Mouse (Mus musculus): ENCODE measurements around the gene Olfr794. TPM values are rescaled to one million over a fixed set of nuclear protein-coding genes. Genes with fewer than 3 reads are reported as not detected.

Olfr794 gene
- polyA plus RNA-seq (2015; fragmentation: Nextera tagmentation; extraction: Ambion mirVana), result not detected in 2 replicates

GRCm38 (mm10) chr10:129567355-129567754 lies at the start of gene Olfr794:
Olfr794 (plus strand) TSS chr10:129567655.
- Histone ChIP-seq H3K27me3 (replicated peaks; ENCODE audit: insufficient read depth, low read length) (no peaks in the 10 kb centered on the region), H3K4me3 (ENCODE audit: low read depth, low read length) (no peak within 1 kb of the TSS), H3K9me3 (ENCODE audit: low read length) (no peaks in the 10 kb centered on the region), H3K27ac (ENCODE audit: low read length) (no peak within 1 kb of the TSS), H3K4me2 (replicated peaks; ENCODE audit: low read depth, low read length) (no peak within 1 kb of the TSS), H3K4me1 (ENCODE audit: insufficient read depth, low read depth, low read length) (no peaks in the 10 kb centered on the region), H3K9ac (replicated peaks; ENCODE audit: low read depth) (no peak within 1 kb of the TSS), H3K36me3 (ENCODE audit: insufficient read depth, low read length) (no peaks in the 10 kb centered on the region)
- DNase-seq (ENCODE audit: low spot score), result no peak
- no peak for ATAC-seq
- 52% methylated on average over 2 of the region's 2 CpGs for WGBS
- no peak for TF ChIP-seq EP300 (IDR thresholded peaks at IDR 0.05)

GRCm38 (mm10) chr10:129521492-129521891 lies 46.0 kb upstream of the Olfr794 start, which contains the start of gene Olfr791:
Olfr791 (plus strand) TSS chr10:129521792.
- H3K36me3 ChIP-seq (ENCODE audit: insufficient read depth, low read length), result no peaks in the 10 kb centered on the region
- H3K4me2 ChIP-seq (replicated peaks; ENCODE audit: low read depth, low read length), result no peak within 1 kb of the TSS
- H3K4me3 ChIP-seq (ENCODE audit: low read depth, low read length), result no peak within 1 kb of the TSS
- H3K9me3 ChIP-seq (ENCODE audit: low read length), result no peaks in the 10 kb centered on the region
- ATAC-seq (no peak), DNase-seq (ENCODE audit: low spot score) (no peak)
- WGBS, result 62% methylated on average over 3 of the region's 3 CpGs
- no peak for TF ChIP-seq CTCF (IDR thresholded peaks at IDR 0.05)
- TF ChIP-seq EP300 (IDR thresholded peaks at IDR 0.05), result no peak
- H3K27ac ChIP-seq (ENCODE audit: low read length), result no peak within 1 kb of the TSS
- no peaks in the 10 kb centered on the region for H3K4me1 ChIP-seq (ENCODE audit: insufficient read depth, low read depth, low read length)
- no peaks in the 10 kb centered on the region for H3K27me3 ChIP-seq (replicated peaks; ENCODE audit: insufficient read depth, low read length)
- no peak within 1 kb of the TSS for H3K9ac ChIP-seq (replicated peaks; ENCODE audit: low read depth)

GRCm38 (mm10) chr10:129538862-129539261 lies 28.6 kb upstream of the Olfr794 start, which contains the start of gene Olfr792:
Olfr792 (plus strand) TSS chr10:129539162.
- Histone ChIP-seq H3K27ac (ENCODE audit: low read length) (no peak within 1 kb of the TSS), H3K4me3 (ENCODE audit: low read depth, low read length) (no peak within 1 kb of the TSS), H3K27me3 (replicated peaks; ENCODE audit: insufficient read depth, low read length) (no peaks in the 10 kb centered on the region), H3K9me3 (ENCODE audit: low read length) (no peaks in the 10 kb centered on the region), H3K4me2 (replicated peaks; ENCODE audit: low read depth, low read length) (no peak within 1 kb of the TSS), H3K9ac (replicated peaks; ENCODE audit: low read depth) (no peak within 1 kb of the TSS), H3K36me3 (ENCODE audit: insufficient read depth, low read length) (no peaks in the 10 kb centered on the region), H3K4me1 (ENCODE audit: insufficient read depth, low read depth, low read length) (no peaks in the 10 kb centered on the region)
- no peak for DNase-seq (ENCODE audit: low spot score)
- ATAC-seq, result no peak
- TF ChIP-seq EP300 (IDR thresholded peaks at IDR 0.05) (no peak), CTCF (IDR thresholded peaks at IDR 0.05) (no peak)
- WGBS, result 76% methylated on average over 1 of the region's 1 CpGs

- no peak for ATAC-seq
- Histone ChIP-seq H3K27ac (ENCODE audit: low read length) (no peak overlapping the region), H3K36me3 (ENCODE audit: insufficient read depth, low read length) (no peaks in the 10 kb centered on the region), H3K27me3 (replicated peaks; ENCODE audit: insufficient read depth, low read length) (no peaks in the 10 kb centered on the region), H3K4me2 (replicated peaks; ENCODE audit: low read depth, low read length) (no peak overlapping the region), H3K9me3 (ENCODE audit: low read length) (no peaks in the 10 kb centered on the region), H3K4me1 (ENCODE audit: insufficient read depth, low read depth, low read length) (no peaks in the 10 kb centered on the region), H3K9ac (replicated peaks; ENCODE audit: low read depth) (no peak overlapping the region), H3K4me3 (ENCODE audit: low read depth, low read length) (no peak overlapping the region)
- no peak for DNase-seq (ENCODE audit: low spot score)
- TF ChIP-seq EP300 (IDR thresholded peaks at IDR 0.05), result no peak
- no peak for TF ChIP-seq CTCF (IDR thresholded peaks at IDR 0.05)
- 55% methylated on average over 1 of the region's 1 CpGs for WGBS
Measured at GRCm38 (mm10) chr10:129549354-129549753, 18.1 kb upstream of the Olfr794 start.

- no peak overlapping the region for H3K4me3 ChIP-seq (ENCODE audit: low read depth, low read length)
- H3K36me3 ChIP-seq (ENCODE audit: insufficient read depth, low read length), result no peaks in the 10 kb centered on the region
- H3K4me2 ChIP-seq (replicated peaks; ENCODE audit: low read depth, low read length), result no peak overlapping the region
- H3K27me3 ChIP-seq (replicated peaks; ENCODE audit: insufficient read depth, low read length), result no peaks in the 10 kb centered on the region
- no peak for ATAC-seq
- no peak for DNase-seq (ENCODE audit: low spot score)
- H3K27ac ChIP-seq (ENCODE audit: low read length), result no peak overlapping the region
- no peaks in the 10 kb centered on the region for H3K4me1 ChIP-seq (ENCODE audit: insufficient read depth, low read depth, low read length)
- no peak overlapping the region for H3K9ac ChIP-seq (replicated peaks; ENCODE audit: low read depth)
- 49% methylated on average over 1 of the region's 1 CpGs for WGBS
- no peaks in the 10 kb centered on the region for H3K9me3 ChIP-seq (ENCODE audit: low read length)
- TF ChIP-seq CTCF (IDR thresholded peaks at IDR 0.05), result no peak
- no peak for TF ChIP-seq EP300 (IDR thresholded peaks at IDR 0.05)
Measured at GRCm38 (mm10) chr10:129577066-129577465, 9.6 kb downstream of the Olfr794 start.

- H3K27me3 ChIP-seq (replicated peaks; ENCODE audit: insufficient read depth, low read length), result no peaks in the 10 kb centered on the region
- no peaks in the 10 kb centered on the region for H3K4me1 ChIP-seq (ENCODE audit: insufficient read depth, low read depth, low read length)
- no peaks in the 10 kb centered on the region for H3K9me3 ChIP-seq (ENCODE audit: low read length)
- no peaks in the 10 kb centered on the region for H3K36me3 ChIP-seq (ENCODE audit: insufficient read depth, low read length)
- H3K4me2 ChIP-seq (replicated peaks; ENCODE audit: low read depth, low read length), result no peak within 1 kb of the TSS
- TF ChIP-seq EP300 (IDR thresholded peaks at IDR 0.05) (no peak), CTCF (IDR thresholded peaks at IDR 0.05) (no peak)
- 90% methylated on average over 1 of the region's 1 CpGs for WGBS
- ATAC-seq (no peak), DNase-seq (ENCODE audit: low spot score) (no peak)
- H3K4me3 ChIP-seq (ENCODE audit: low read depth, low read length), result no peak within 1 kb of the TSS
- H3K27ac ChIP-seq (ENCODE audit: low read length), result no peak within 1 kb of the TSS
- H3K9ac ChIP-seq (replicated peaks; ENCODE audit: low read depth), result no peak within 1 kb of the TSS
Measured at GRCm38 (mm10) chr10:129612470-129612869, 45.0 kb downstream of the Olfr794 start, which contains the start of gene Olfr796. Olfr796 (minus strand) TSS chr10:129612570.

- no peaks in the 10 kb centered on the region for H3K36me3 ChIP-seq (ENCODE audit: insufficient read depth, low read length)
- 33% methylated on average over 1 of the region's 1 CpGs for WGBS
- TF ChIP-seq CTCF (IDR thresholded peaks at IDR 0.05) (no peak), EP300 (IDR thresholded peaks at IDR 0.05) (no peak)
- H3K9me3 ChIP-seq (ENCODE audit: low read length), result no peaks in the 10 kb centered on the region
- no peak for DNase-seq (ENCODE audit: low spot score)
- H3K27ac ChIP-seq (ENCODE audit: low read length), result no peak overlapping the region
- no peak for ATAC-seq
- no peak overlapping the region for H3K4me2 ChIP-seq (replicated peaks; ENCODE audit: low read depth, low read length)
- no peak overlapping the region for H3K9ac ChIP-seq (replicated peaks; ENCODE audit: low read depth)
- H3K4me1 ChIP-seq (ENCODE audit: insufficient read depth, low read depth, low read length), result no peaks in the 10 kb centered on the region
- no peak overlapping the region for H3K4me3 ChIP-seq (ENCODE audit: low read depth, low read length)
- H3K27me3 ChIP-seq (replicated peaks; ENCODE audit: insufficient read depth, low read length), result no peaks in the 10 kb centered on the region
Measured at GRCm38 (mm10) chr10:129621724-129622123, 54.3 kb downstream of the Olfr794 start.

Small RNA genes within 50 kb of the gene (microRNA-seq; reads per million reads assigned to microRNA genes)
- not detected for gene Gm23252

Other genes with a start within 250 kb of the Olfr794 start
- gene Olfr780, start 249.5 kb upstream of the Olfr794 start, polyA plus RNA-seq (2015; fragmentation: Nextera tagmentation; extraction: Ambion mirVana), result not detected in 2 replicates
- gene Olfr781, start 238.8 kb upstream of the Olfr794 start, polyA plus RNA-seq (2015; fragmentation: Nextera tagmentation; extraction: Ambion mirVana), result not detected in 2 replicates
- not detected in 2 replicates for gene Olfr782, start 218.8 kb upstream of the Olfr794 start, polyA plus RNA-seq (2015; fragmentation: Nextera tagmentation; extraction: Ambion mirVana)
- gene Olfr784, start 183.6 kb upstream of the Olfr794 start, polyA plus RNA-seq (2015; fragmentation: Nextera tagmentation; extraction: Ambion mirVana), result not detected in 2 replicates
- not detected in 2 replicates for gene Olfr785, start 162.2 kb upstream of the Olfr794 start, polyA plus RNA-seq (2015; fragmentation: Nextera tagmentation; extraction: Ambion mirVana)
- not detected in 2 replicates for gene Olfr786, start 140.3 kb upstream of the Olfr794 start, polyA plus RNA-seq (2015; fragmentation: Nextera tagmentation; extraction: Ambion mirVana)
- not detected in 2 replicates for gene Olfr787, start 105.8 kb upstream of the Olfr794 start, polyA plus RNA-seq (2015; fragmentation: Nextera tagmentation; extraction: Ambion mirVana)
- not detected in 2 replicates for gene Olfr788, start 96.7 kb upstream of the Olfr794 start, polyA plus RNA-seq (2015; fragmentation: Nextera tagmentation; extraction: Ambion mirVana)
- not detected in 2 replicates for gene Olfr789, start 82.9 kb upstream of the Olfr794 start, polyA plus RNA-seq (2015; fragmentation: Nextera tagmentation; extraction: Ambion mirVana)
- gene Olfr790, start 69.2 kb upstream of the Olfr794 start, polyA plus RNA-seq (2015; fragmentation: Nextera tagmentation; extraction: Ambion mirVana), result not detected in 2 replicates
- not detected in 2 replicates for gene Olfr791, start 45.9 kb upstream of the Olfr794 start, polyA plus RNA-seq (2015; fragmentation: Nextera tagmentation; extraction: Ambion mirVana)
- not detected in 2 replicates for gene Olfr792, start 28.5 kb upstream of the Olfr794 start, polyA plus RNA-seq (2015; fragmentation: Nextera tagmentation; extraction: Ambion mirVana)
- not detected in 2 replicates for gene Olfr796, start 44.9 kb downstream of the Olfr794 start, polyA plus RNA-seq (2015; fragmentation: Nextera tagmentation; extraction: Ambion mirVana)
- gene Olfr798, start 60.3 kb downstream of the Olfr794 start, polyA plus RNA-seq (2015; fragmentation: Nextera tagmentation; extraction: Ambion mirVana), result not detected in 2 replicates
- not detected in 2 replicates for gene Olfr799, start 69.8 kb downstream of the Olfr794 start, polyA plus RNA-seq (2015; fragmentation: Nextera tagmentation; extraction: Ambion mirVana)
- not detected in 2 replicates for gene Olfr800, start 90.0 kb downstream of the Olfr794 start, polyA plus RNA-seq (2015; fragmentation: Nextera tagmentation; extraction: Ambion mirVana)
- gene Olfr801, start 106.2 kb downstream of the Olfr794 start, polyA plus RNA-seq (2015; fragmentation: Nextera tagmentation; extraction: Ambion mirVana), result not detected in 2 replicates
- gene Olfr802, start 120.5 kb downstream of the Olfr794 start, polyA plus RNA-seq (2015; fragmentation: Nextera tagmentation; extraction: Ambion mirVana), result not detected in 2 replicates
- gene Olfr803, start 126.6 kb downstream of the Olfr794 start, polyA plus RNA-seq (2015; fragmentation: Nextera tagmentation; extraction: Ambion mirVana), result not detected in 2 replicates
- gene Olfr804, start 135.6 kb downstream of the Olfr794 start, polyA plus RNA-seq (2015; fragmentation: Nextera tagmentation; extraction: Ambion mirVana), result not detected in 2 replicates
- gene Olfr805, start 161.7 kb downstream of the Olfr794 start, polyA plus RNA-seq (2015; fragmentation: Nextera tagmentation; extraction: Ambion mirVana), result not detected in 2 replicates
- gene Olfr806, start 174.3 kb downstream of the Olfr794 start, polyA plus RNA-seq (2015; fragmentation: Nextera tagmentation; extraction: Ambion mirVana), result not detected in 2 replicates
- not detected in 2 replicates for gene Olfr807, start 190.1 kb downstream of the Olfr794 start, polyA plus RNA-seq (2015; fragmentation: Nextera tagmentation; extraction: Ambion mirVana)
- gene Olfr808, start 197.8 kb downstream of the Olfr794 start, polyA plus RNA-seq (2015; fragmentation: Nextera tagmentation; extraction: Ambion mirVana), result not detected in 2 replicates
- not detected in 2 replicates for gene Olfr809, start 207.0 kb downstream of the Olfr794 start, polyA plus RNA-seq (2015; fragmentation: Nextera tagmentation; extraction: Ambion mirVana)
- not detected in 2 replicates for gene Olfr810, start 227.3 kb downstream of the Olfr794 start, polyA plus RNA-seq (2015; fragmentation: Nextera tagmentation; extraction: Ambion mirVana)
- not detected in 2 replicates for gene Olfr811, start 236.7 kb downstream of the Olfr794 start, polyA plus RNA-seq (2015; fragmentation: Nextera tagmentation; extraction: Ambion mirVana)

Data from lung, postnatal 0 days (tissue).